Mouse (Mus musculus) cerebellum, adult 9-10 months (tissue): Measurements from ENCODE around the gene Hsd17b3.
"Not testable (repeated sequence)": the region's sequence is repeated elsewhere in the genome, so short reads cannot be mapped to it uniquely, and the experiment has no call there.

Experiments
- DNase-seq: peaks from one replicate; pipeline ENCODE4 v3.0.0; 2022

Hsd17b3 gene

DNA sequence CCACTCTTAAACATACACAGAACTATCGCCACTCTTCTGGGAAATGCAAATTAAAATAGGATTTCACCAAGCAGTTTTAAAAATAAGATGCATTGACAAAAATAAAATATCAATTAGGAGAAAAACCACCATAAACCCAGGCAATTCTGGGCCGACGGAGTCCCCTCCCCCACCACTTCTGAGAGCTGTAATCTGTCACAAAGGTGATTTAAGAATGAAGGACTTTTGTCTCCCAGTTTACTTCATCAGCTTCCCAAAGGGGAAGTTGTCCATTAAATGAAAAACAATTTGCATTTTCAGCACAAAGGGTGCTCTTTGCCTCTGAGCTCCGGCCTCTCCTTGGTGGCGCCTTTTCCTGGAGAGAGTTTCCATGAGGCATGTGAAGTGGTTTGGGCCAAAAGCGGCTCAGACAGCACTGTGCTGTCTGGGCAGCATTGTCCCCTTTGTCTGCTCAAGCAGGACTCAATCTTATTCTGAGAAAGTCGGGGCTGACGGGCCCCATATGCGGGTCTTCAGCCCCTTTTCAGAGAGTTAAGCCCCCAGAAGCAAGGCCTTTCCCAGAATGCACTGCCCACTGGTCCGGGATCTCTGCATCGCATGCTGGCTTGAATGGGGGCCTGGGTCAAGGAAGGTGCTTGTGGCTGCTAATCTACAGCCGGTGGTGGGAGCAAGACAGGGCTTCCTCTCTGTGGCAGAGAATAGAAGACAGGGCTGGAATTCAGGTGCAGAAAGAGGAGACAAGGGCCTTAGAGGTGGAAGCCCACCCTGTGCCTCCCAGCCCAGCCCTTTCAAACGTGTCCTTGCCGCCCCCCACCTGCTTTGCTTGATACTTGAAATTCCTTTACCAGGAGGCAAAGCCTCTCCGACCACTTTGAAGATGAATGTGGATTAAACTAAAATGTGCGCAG lies 7.8 kb downstream of the Hsd17b3 start:
- DNase-seq: no peak

DNA sequence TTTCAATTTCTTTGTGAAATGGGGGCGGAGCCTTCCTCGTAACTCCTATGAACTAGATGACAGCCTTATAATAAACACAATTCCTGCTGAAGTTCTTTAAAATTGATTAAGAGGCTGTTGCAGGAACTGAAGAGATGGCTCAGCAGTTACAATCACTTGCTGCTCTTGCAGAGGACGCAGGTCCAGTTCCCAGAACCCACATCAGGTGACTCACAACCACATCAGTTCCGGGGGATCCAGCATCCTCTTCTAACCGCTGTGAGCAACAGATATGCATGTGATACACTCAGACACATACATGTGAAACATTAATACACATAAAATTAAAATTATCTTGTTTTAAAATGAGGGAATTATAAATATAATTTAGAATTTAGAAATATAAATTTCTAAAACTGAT lies 11.4 kb downstream of the Hsd17b3 start:
- DNase-seq: no peak

DNA sequence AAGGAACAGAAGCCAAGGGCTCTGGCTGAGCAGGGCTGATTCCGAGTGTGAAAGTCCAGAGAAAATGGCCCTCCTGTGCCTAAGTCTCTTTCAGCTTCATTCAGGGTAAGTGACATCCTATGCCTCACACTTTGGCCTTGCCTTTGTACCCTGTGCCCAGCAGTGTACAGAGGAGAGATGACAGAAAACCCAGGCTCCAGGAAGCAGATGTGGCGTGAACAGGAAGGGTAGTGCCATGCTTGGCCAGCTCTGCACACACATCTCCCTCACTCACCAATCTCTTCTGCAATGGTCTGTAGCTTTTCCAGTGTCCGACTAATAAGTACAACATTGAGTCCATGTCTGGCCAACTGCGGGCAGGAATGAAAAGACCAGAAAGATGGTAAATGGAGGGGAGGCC lies 13.0 kb downstream of the Hsd17b3 start:
- no peak for DNase-seq

DNA sequence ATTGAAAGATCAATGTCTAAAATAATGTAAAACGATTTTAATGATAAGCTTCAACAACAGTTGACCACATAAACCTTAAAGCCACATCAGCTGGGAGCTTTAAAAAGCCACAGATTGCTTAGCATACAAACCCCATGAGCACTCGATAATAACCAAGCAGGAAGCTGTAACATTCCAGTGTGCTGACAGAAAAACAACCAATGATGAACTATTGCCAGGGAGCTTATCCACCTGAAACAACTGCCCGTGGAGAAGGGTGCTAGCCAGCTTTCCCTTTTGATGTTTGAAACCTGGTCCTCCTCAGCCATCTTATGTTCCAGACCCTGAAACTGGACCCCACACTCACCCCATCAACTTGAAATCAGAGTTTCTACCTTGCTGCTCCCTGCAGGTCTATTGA lies 22.4 kb downstream of the Hsd17b3 start:
- no peak for DNase-seq

DNA sequence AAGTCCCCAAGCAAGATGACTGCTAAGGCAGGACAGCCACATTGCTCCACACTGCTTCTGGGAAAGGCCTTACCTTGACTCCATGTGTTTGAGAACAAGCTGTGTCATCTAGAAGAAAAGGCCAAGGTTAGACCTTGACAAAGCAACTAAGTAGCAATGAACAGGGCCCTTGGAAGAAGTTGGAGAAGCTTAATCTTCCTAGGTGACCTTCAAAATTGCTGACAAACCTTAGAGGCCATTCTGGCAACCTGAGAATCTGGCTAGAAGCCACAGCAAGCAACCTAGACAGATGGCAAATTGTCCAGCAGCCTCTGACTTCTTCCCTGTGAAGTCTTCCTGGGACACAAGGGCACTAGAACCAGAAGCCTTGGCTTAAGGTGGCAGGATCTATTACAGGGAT lies 24.8 kb downstream of the Hsd17b3 start:
- DNase-seq: no peak

DNA sequence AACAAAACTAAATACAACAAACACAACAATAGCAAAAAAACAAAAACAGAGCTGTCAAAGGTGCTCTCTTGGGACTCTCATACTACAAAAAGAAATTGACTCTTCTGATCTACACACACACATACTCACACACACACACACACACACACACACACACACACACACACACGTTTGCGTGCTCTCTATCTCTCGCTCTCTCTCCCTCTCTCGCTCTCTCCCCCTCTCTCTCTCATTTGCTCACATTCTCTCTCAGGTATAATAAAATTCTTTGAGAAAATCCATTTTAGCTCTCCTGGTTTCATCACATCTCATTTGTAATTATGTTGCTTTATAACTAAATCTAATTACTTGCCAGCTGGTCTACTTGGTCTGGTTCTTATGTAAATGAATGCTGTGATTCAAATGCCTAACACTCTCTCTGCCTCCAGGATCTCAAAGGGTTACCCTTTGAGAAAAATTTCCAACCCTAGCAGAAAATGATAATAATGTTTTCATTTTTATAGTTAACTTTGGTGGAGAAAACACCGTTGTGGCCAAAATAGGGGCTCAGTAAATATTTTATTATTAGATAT lies 28.0 kb downstream of the Hsd17b3 start:
- DNase-seq: no peak

DNA sequence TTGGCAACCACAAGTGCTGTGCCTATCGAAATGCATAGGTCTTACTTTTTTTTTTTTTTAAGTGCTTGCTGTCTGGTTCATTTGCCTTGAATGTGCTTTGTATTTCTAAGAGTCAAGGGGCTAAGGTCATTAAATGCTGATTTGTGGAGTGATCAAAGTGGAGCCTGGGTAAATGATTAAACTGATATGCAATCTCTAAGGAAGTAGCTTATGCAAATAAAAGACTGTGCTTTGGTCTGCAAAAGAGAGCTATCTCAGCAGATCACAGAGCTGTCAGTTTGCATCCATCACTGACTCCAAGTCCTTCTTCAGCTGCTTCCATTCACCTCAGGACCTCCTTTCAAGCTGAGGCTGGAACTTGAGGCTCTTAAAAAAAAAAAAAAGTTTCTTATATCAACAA lies 35.1 kb downstream of the Hsd17b3 start:
- DNase-seq: no peak

DNA sequence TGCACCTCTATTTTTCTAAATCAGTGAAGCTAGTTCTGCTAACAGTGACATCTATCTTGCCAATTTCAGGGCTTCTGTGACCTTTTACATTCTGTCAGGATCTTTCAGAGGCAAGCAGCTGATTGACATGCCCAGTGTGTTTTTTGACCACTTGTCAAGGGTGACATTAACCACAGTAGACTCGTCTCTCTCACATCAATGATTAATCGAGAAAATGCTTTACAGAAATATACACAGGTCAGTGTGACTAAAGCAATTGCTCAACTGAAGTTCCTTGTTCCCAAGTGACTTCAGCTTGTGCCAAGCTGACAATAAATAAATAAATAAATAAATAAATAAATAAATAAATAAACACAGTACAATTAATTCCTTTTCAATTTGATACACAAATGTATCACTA lies 36.7 kb downstream of the Hsd17b3 start:
- not testable (repeated sequence) for DNase-seq

DNA sequence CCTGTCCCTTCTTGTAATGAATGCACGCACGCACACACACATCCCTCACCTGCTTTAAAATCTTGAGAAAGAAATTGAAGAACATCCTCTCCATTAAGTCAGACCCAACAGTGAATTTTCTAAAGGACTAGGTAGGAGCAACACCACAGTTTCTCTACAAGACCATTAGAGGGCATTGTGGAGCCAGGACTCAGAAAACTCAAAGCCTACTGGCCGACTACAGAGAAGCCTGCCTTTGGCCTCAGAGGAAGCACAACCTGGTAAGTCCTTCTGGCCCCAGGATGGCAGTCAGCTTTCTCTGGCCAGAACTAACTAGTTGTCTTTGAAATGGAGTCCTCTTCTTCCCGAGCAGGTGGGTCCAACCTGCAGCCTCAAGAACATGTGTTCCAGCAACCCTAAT lies 38.1 kb downstream of the Hsd17b3 start:
- DNase-seq: no peak

DNA sequence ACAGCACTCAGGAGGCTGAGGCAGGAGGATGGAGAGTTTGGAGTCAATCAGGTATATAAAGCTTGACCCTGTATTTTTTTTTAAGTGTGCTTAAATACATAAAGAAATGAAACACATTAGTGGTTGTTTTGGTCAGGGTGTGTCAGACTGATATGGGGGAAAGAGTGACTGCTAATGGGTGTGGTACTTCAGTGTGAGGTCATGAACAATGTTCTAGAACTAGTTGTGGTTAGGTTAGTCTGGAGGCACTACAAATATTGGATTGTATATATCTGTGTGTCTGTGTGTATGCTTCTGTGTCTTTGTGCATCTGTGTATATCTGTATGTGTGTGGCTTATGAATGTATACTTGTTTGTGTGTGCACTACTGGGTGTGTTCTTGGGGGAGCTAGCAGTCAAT lies 39.5 kb downstream of the Hsd17b3 start:
- no peak for DNase-seq

DNA sequence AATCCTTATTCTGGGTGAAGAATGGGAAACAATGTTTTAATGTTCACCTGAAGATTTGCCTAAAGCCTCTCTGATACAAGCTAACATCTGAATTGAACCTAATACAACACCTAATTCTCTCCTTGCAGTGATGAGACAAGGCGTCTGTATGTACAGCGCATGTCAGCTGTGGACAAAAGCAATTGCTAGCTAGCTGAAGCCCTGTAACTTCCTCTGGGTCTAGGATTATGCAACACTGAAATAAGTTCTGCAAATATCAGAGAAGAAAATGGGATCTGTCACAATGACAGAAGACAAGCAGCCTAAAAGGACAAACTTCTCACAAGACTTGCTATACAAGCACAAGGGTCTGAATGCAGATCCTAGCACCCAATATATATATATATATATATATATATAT lies 40.6 kb downstream of the Hsd17b3 start:
- DNase-seq: no peak

DNA sequence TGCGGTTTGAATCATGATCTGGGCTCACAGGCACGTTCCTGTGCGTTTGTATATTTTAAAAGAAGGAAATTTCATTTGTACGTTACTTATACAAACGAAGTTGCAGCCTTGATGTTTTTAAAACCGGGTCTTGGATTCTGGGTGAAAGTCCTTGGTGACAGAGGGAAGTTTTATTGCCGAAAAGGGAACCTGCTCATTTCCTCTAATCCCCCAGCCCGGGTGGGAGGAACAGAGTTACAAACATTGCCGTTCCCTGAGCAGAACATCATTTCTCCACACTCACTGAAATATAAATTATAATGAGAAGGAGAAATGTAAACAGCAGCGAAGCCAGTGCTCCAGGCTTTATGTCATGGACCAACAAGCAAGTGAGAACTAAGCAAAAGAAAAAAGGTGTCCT lies 49.1 kb downstream of the Hsd17b3 start:
- DNase-seq: no peak

DNA sequence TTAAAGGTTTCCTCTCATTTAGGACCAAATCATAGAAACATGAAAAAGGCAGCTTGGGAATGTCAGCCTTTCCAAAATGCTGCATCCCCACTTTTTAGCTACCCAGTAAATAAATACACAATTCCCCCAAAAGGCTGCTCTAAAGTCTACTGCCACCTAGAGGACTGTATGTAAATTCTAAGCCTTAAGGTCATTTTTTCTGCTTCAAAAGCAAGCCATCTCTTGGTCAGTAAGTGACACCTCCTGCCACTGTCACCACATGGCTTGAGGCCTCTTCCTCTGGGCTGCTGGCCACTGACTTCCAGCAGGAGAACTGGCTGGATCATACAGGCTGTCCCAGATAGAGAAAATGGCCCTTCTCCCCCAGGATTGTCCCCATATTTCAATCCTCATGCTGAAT lies 50.9 kb downstream of the Hsd17b3 start:
- peak; percentile 51 for DNase-seq

DNA sequence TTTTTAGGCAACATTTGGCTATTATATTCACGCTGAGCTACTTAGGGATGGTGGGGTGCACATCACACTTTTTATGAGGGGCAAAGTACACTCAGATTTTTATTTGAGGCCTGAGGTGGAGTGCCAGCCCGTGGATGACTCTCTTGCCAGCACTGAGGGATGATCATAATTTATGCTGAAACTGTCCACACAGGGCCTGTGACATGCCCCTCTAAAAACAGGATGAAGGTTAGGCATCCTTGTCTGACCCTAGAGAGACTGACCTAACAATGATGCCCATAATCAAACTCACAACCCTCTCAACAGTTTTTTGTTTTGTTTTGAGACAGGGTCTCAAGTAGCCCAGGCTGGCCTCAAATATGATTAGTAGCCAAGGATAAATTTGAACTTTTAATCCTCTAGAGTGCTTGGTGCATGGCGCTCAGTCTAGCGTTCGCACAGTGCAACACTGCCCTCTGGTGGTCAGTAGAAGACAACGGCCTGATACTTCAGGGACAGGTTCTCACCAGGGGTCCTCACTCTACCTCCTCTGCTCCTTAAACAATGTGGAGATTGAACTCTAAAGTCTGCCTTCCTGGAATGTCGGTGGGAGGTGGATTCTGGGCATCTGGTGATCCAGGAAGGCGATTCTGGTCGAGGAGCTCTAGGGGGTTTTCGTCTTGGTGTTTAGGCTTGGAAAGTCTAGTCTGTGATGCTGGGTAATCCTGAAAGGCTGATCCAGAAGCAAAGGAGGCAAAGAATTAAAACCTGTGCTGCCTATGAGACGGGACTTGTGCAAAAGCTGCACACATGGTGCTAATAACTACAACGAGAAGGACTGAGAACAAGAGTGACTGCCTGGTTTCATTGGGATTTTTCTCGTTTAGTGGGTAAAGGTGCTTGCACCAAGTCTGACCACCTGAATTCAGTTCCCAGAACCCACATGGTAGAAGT lies 52.7 kb downstream of the Hsd17b3 start:
- DNase-seq: peak; percentile 72

DNA sequence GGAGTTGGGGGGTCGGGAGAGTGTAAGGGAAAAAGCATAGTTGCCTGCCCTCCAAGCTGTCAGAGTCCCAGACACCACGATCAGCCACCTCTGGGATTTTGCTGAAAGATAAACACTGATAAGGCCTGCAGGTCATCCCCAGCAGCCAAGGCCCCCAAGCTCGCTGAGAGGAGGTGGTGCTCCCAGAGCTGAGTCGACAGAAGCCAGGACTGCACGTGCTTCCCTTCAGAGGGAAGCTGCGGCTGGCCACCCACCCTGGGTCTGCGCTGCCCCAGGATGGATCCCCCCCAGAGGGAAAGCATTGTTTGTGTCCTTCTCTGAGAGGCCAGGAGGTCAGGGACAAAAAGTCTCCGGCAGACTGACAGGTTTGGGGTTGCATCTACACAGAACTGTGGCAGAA lies 54.0 kb downstream of the Hsd17b3 start:
- DNase-seq: no peak

DNA sequence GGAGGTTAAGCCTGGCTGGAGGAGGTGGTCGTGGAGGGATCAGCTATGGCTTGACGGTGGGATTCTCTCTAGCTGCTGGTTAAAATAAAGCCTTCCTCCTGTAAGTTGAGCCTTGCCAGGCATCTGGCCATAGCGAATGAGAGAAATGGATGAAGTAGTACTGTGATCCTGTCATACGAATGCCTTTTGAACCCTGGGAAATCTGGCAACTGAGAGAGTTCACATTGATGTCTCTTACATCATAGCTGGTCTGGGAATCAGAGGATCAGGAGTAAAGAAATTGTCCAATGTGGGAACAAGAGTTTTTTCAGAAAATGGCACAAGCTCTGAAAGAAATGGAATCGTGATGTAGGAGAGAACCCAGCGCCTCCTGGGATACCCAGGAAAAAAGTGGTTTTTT lies 55.1 kb downstream of the Hsd17b3 start:
- no peak for DNase-seq

DNA sequence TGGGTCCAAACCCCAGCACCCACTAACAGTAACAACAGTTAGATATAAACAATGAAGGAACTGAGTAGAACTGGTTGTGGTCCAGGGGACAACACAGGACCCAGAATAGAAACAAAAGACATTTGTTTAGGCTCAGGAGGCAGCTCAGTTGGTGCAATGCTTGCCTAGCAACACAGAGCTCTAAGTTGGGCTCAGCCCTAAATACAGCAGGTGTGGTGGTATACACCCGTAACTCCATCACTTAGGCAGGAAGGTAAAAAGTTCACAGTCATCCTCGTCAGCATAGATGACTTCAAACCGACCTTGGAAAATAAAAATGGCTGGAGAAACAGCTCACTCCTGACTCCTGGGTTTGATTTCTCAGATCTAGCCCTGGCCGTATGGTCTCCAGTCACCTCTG lies 55.8 kb downstream of the Hsd17b3 start:
- no peak for DNase-seq

DNA sequence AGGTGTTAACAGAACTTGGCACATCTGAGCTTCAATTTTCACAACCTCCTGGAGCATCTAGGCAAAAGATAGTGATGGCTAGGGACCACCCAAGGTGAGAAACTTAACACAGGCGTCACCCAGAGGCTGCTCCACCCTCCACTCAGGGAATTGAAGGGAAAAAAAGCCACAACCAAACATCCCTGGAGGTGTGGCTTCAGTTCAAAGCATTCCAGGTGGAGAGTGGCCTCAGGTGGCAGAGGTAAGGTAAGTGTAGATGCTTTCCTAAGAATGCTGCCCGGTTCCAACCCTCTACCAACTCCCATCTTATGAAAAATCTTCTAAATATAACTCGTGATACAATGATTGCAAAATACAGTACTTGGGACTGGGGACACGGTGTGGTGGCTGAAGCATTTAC lies 57.8 kb downstream of the Hsd17b3 start:
- no peak for DNase-seq

DNA sequence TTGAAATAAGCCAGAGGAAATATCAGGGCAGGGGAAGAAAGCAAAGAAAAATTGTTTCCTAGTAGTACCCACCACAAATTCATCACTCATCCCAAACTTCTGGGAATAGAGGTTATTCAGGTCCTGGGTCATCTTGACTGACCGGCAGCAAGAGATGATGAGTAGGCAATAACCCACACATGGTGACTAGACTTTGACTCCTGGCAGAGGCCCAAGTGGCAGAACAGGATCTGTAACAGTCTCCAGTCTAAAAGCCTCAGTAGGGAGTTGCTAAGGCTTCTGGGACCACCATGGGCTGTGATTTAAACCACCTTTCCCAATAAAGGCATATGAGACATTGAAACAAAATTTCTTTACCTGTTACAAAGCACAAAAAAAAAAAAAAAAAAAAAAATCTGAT lies 58.2 kb downstream of the Hsd17b3 start:
- no peak for DNase-seq

DNA sequence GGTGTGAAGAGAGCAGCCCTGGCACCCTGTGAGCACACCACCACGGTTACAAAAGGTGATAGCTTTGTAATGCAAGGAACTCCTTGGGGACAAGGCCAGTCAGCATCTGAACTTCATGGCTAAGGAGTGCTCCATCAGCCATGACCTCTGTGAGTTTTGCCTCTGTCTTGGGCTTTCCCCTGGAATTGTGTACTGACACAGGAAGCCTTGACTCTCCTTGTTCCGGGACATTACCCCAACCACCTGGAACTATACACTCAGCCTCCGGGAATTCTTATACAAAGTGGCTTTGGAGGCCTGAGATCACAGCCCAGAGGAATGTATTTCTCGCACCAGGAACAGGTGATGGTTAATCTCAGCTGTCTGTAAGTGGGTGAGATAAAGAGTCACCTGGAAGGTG lies 64.2 kb downstream of the Hsd17b3 start:
- DNase-seq: no peak

DNA sequence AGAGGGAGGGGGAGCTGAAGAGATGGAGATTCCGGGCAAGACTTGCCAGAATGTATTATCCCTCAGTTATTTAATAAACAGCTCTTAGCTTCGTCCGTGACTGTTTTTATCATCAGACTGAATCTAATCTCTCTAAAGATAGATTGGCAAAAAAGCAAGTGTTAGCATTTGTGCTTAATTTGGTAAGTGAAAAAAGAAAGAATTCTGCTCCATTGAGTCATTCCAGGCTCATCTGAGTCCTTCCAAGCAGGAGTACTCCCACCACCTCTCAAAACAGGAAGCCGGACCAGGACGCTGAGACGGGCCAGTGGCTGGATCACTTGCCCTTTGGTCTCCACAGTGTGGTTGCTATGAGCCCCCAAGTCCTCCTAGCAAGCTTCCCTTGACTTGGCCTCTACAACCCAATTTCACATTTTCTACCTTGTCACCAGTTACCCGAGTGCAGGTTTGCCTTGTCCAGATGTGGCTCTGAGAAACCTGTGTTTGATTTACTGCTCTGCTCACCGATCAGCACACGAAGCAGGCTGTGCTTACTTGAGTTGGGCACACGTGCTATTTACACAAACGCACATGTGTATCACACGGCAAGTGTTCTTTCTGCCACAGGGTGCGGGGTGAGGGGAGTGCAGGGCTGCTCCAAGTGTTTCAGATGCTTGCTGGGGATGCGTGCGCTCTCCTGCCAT lies 66.1 kb downstream of the Hsd17b3 start:
- DNase-seq: no peak

DNA sequence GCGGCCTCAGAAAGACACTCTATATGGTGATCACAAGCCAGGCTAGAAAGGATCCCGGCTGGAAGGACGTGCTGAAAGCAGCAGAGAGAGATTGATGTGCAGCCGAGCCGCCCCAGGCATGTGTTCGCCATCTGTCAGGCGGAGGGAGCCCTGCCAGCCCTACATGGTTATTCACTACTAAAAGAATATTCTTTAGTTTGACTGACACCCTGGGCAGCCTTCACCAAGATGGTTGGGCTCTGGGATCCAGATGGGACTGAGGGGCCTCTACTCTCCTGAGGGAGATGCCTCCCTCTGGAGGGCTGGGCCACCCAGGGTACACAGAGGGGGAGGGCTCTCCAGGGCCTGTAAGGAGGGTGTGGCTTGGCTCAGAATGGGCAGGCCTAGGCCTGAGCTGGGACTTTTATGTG lies 68.1 kb downstream of the Hsd17b3 start:
- peak; percentile 88 for DNase-seq

DNA sequence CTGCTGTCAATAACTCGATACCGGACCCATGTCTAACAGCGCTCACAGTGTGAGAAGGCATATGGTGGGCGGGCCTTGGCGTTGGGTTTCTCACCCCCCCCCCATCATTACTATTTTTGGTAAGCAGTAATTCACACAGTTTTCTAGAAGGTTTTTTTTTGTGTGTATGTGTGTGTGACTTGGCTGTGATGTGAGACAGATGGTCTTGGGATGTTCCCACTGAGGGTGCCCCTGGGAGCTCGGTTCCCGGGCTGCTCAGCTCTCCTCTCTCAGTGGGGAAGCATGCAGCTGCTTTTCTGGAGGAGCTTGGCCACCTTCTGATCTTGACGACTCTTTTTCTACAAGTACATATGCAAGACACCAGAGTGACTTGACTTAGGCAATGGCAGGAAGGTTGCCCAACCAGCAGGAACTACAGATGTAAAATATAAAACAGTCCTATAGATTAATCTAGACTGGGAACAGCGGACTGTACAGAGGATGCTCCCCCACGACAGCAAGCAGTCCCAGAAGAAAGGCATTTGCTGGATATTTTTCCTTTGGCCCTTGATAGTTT lies 70.4 kb downstream of the Hsd17b3 start:
- DNase-seq: no peak
